Mouse (Mus musculus): Measurements from ENCODE around the gene Glod5.

Glod5 gene

GRCm38 (mm10) chrX:7968226-7968625 lies 50.1 kb downstream of the Glod5 start:
- no peak for DNase-seq (ENCODE audit: extremely low spot score, low spot score)

DNA sequence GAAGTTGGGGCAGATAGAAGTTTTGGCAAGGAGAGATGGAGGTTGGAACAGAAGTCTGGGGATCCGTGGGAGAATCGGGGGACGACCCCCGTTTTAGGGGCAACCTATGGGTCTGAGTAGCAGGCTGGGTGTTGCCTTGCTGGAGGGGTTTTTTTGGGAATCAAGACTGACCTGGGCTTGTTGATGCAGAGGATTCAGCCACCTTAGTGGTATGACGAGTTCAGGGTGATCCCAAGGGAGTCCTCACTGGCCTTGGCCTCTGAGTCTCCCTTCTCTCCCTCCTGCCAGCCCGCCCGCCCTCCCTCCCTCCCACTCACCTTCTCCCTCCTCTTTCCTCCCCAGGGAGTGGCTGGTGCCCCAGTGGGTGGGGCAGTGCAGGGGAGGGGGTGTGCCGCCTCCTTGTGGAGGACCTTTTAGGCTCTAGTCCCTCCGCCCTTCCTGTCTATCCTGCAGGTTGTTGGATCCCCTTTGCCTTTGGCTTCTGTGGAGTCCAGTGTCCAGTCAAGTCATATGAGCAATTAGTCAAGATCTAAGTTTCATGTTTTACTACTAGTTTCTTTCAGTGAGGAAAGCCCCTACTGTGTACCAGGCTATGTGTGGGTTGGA lies 50.6 kb downstream of the Glod5 start:
- no peak for DNase-seq (ENCODE audit: extremely low spot score, low spot score)

DNA sequence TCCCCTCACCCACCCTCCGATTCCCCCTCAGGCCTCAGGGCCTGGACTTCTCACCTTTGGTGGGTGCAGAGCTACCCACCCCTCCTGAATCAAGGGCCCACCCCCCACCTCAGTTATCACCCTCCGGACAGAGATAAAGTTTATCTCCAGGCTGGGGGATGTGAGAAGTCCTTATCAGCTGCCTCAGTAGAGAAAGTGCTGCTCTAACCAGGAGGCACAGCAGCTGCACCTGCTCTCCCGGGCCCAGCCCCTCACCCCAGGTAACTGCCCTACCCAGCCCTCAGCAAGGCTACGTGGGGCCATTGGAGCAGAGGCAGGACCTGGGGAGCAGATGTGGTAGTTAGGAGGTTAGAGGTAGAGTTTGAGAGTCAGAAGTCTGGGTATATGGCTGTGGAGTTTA lies 52.1 kb downstream of the Glod5 start:
- DNase-seq (ENCODE audit: extremely low spot score, low spot score), result no peak

GRCm38 (mm10) chrX:7963829-7964626 lies 54.3 kb downstream of the Glod5 start:
- no peak for DNase-seq (ENCODE audit: extremely low spot score, low spot score)

GRCm38 (mm10) chrX:7958868-7959267 lies 59.4 kb downstream of the Glod5 start:
- DNase-seq (ENCODE audit: extremely low spot score, low spot score), result no peak
